Comparison of ENCODE assay signal across 17 mouse cellular contexts in the genomic region with DNA sequence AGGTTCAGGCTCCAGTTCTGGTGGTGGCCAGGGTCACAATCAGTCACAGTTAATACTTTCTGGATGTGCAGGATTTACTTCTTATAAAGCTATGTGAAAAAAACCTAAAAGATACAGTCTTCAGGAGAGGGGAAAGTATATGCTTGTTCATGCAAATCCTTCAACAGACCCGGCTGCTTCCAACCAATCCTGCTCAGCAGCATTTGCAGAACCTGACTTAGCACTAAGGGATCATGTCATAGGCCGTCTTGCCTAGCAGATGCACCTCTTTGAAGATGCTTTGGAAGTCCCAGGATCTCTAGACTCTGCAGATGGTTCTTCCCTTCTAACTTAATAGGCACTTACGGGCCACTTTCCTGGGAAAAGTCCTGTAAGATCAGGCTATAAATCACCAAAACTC.
DNase-seq lines count a peak whose midpoint lies in the region; TF ChIP-seq lines count a peak whose summit lies in the region.
"Had no signal": no experiment of that assay in that cellular context is flagged by ENCODE, and none has a peak within 500 bp of the region (broad histone marks: within the 10 kb centered on the region; RNA-seq: fewer than 3 reads in every experiment).

No protein-coding gene starts in this region.

- no peak for TF ChIP-seq CTCF in gastrocnemius, adult 2 months (IDR thresholded peaks at IDR 0.05)
- no peak for TF ChIP-seq CTCF in left cerebral cortex, adult 2 months (IDR thresholded peaks at IDR 0.05)

- no peak overlapping the region for H3K4me3 ChIP-seq in gastrocnemius, adult 2 months
- H3K4me3 ChIP-seq in left cerebral cortex, adult 2 months, result peak overlapping the region; percentile 64
- H3K4me3 ChIP-seq: erythroblast, embryonic 14.5 days; limb, embryonic 13.5 days; liver, embryonic 13.5 days; midbrain, embryonic 12.5 days; neural tube, embryonic 12.5 days had no signal

- intact Hi-C loops in gastrocnemius, adult 2 months (cut with DNase I), result no loop called here
- intact Hi-C loops in left cerebral cortex, adult 2 months (cut with DNase I), result loop anchor here (1.0 to 5.0 kb wide), 3 partner anchors 65 to 84 kb away; no protein-coding TSS in a partner anchor
- intact Hi-C loops in heart, postnatal 36 days (cut with DNase I), result no loop called here

- DNase-seq in gastrocnemius, adult 2 months, result no peak
- no peak for DNase-seq in gastrocnemius, postnatal 25 days
- peak in 1 of 2 experiments; percentile 41 for DNase-seq in left cerebral cortex, adult 2 months (ENCODE audit: extremely low spot score in 1 of 2, low spot score in 2 of 2)
- DNase-seq in left cerebral cortex, adult 18-20 months (ENCODE audit: low spot score in 2 of 2), result no peak
- peak; percentile 55 for DNase-seq in right cerebral cortex, adult 18-20 months
- no peak for DNase-seq in right cerebral cortex, postnatal 4 days
- DNase-seq in right cerebral cortex, postnatal 14 days, result peak; percentile 37
- DNase-seq in heart, postnatal 36 days, result no peak
- DNase-seq: B cell, adult 2 months; cerebellum, postnatal 36 days; kidney, adult 18-20 months; liver, embryonic 13.5 days had no signal

- H3K27ac ChIP-seq in gastrocnemius, adult 2 months, result peak overlapping the region; percentile 57
- peak overlapping the region; percentile 93 for H3K27ac ChIP-seq in left cerebral cortex, adult 2 months
- H3K27ac ChIP-seq: kidney, postnatal 0 days; limb, embryonic 13.5 days; liver, embryonic 13.5 days; neural tube, embryonic 12.5 days had no signal

Comparison
In these comparisons a context has a peak if more than half of its experiments do, and no peak if none do; other contexts are left out.
1. DNase-seq: peak in right cerebral cortex, adult 18-20 months (single experiment) and right cerebral cortex, postnatal 14 days (single experiment); none in gastrocnemius, adult 2 months (single experiment), gastrocnemius, postnatal 25 days (single experiment), left cerebral cortex, adult 18-20 months (0 of 2), right cerebral cortex, postnatal 4 days (single experiment) and heart, postnatal 36 days (0 of 2).